Mouse (Mus musculus): ENCODE data around the gene Rpl6. TPM values are rescaled to one million over a fixed set of nuclear protein-coding genes. Genes with fewer than 3 reads are reported as not detected.

Gene Rpl6
- polyA plus RNA-seq (2015; fragmentation: Nextera tagmentation; extraction: Ambion mirVana) = 610 and 617 TPM in 2 replicates

DNA sequence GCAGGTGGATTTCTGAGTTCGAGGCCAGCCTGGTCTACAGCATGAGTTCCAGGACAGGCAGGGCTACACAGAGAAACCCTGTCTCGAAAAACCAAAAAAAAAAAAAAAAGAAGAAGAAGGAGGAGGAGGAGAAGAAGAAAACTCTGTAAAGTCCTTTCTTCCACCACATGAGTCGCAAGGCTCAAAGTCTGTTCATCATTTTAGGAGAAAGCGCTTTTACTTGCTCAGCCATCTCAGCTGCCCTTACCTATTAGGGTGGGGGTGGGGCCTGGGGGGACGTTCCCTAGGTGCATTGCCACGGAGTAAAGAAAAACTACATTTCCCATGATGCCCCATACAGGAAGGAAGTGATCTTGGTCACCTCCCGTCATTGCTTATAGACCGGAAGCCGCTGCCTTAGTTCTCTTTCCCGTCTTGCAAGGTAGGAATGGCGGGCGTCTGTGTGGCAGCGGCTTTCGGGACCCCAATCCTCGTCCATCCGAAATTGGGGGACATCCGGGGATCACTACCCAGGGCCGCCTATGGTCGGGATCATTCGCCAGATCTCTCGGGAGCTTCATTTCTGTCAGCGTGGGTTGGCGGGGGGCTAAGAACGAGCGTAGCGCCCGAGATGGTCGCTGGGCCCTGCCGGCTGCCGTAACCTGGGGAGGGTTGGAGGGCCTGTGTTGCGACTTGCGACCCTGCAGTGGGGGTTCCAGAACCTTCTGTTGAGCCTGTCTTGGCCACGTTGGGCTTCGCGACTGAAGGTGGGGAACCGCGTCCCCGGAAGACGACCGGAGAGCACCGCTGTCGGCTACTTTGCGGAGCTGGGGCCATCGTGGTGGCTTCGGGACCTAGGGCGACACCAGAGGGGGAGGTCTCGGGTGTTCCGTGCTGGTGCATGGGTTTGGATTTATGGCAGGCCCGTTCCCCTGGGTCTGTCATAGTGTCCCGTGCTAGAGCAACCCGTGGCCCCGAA is at the start of gene Rpl6:
Gene Rpl6 (plus strand): TSS at position 350 of the 958 bp plus-strand sequence.
- Histone ChIP-seq H3K27me3 (peaks cover 4% of the 10 kb centered on the region; the same call in 1 of the 2 replicates), H3K4me2 (replicated peaks) (peak within 1 kb of the TSS; percentile 56)
- 1% methylated on average over 52 of the region's 52 CpGs for WGBS

DNA sequence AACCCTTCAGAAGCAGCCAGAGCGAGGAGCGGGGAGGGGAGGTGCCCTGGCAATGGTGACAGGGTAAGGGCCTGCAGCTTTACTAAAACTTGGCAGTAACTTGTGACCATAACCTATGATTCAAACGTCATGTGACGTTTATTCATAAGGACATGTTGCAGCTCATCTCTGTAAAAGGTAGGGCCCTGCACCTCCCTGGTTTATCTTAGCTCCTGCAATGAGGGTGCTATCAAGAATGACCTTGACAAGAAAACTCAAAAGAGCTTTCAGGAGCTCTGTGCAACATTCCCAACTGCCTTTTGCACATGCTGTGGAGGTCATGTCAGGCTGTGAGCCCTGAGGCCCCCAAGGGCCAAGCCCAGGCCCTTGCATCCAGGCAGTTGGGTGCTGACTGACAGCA is 48.2 kb upstream of the Rpl6 start:
- no peak overlapping the region for H3K9ac ChIP-seq
- WGBS = 84% methylated on average over 4 of the region's 4 CpGs
- H3K9me3 ChIP-seq (replicated peaks) = no peaks in the 10 kb centered on the region
- no peak overlapping the region for H3K27ac ChIP-seq (replicated peaks)
- no peaks in the 10 kb centered on the region for H3K27me3 ChIP-seq
- no peak overlapping the region for H3K4me3 ChIP-seq (replicated peaks)
- H3K36me3 ChIP-seq = peaks cover 75% of the 10 kb centered on the region
- no peak for ATAC-seq (ENCODE audit: insufficient number of reproducible peaks, low FRiP score, low TSS enrichment, low read depth)
- no peaks in the 10 kb centered on the region for H3K4me1 ChIP-seq
- H3K4me2 ChIP-seq (replicated peaks) = no peak overlapping the region

More for the DNA sequence above, at the start of gene Rpl6:
- H3K4me1 ChIP-seq = peaks cover 26% of the 10 kb centered on the region
- peaks cover 39% of the 10 kb centered on the region for H3K36me3 ChIP-seq
- H3K27ac ChIP-seq (replicated peaks) = peak within 1 kb of the TSS; percentile 84
- peak; percentile 88 for ATAC-seq (ENCODE audit: insufficient number of reproducible peaks, low FRiP score, low TSS enrichment, low read depth)
- peak within 1 kb of the TSS; percentile 89 for H3K4me3 ChIP-seq (replicated peaks)
- H3K9me3 ChIP-seq (replicated peaks) = no peaks in the 10 kb centered on the region
- H3K9ac ChIP-seq = peak within 1 kb of the TSS; percentile 98

DNA sequence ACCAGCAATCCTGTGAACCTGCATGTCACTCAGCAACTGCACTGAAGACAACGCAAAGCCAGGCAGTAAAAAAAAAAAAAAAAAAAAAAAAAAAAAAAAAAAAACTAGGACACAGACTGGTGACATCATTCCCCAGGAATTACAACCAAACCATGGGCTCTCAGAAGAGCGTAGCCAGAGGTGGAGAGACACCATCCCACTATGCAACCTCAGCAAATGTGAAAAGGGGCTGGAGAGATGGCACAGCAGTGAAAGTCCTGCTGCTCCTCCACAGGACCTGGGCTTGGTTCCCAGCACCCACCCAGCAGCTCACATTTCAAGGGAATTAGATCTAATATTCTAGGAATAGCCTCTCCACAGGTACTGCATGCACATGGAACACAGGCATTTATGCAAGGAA is 47.3 kb upstream of the Rpl6 start:
- Histone ChIP-seq H3K36me3 (peaks cover 78% of the 10 kb centered on the region), H3K4me3 (replicated peaks) (no peak overlapping the region), H3K9ac (no peak overlapping the region), H3K4me2 (replicated peaks) (no peak overlapping the region), H3K27me3 (no peaks in the 10 kb centered on the region), H3K9me3 (replicated peaks) (no peaks in the 10 kb centered on the region), H3K4me1 (no peaks in the 10 kb centered on the region), H3K27ac (replicated peaks) (no peak overlapping the region)
- 42% methylated on average over 2 of the region's 2 CpGs for WGBS
- no peak for ATAC-seq (ENCODE audit: insufficient number of reproducible peaks, low FRiP score, low TSS enrichment, low read depth)

DNA sequence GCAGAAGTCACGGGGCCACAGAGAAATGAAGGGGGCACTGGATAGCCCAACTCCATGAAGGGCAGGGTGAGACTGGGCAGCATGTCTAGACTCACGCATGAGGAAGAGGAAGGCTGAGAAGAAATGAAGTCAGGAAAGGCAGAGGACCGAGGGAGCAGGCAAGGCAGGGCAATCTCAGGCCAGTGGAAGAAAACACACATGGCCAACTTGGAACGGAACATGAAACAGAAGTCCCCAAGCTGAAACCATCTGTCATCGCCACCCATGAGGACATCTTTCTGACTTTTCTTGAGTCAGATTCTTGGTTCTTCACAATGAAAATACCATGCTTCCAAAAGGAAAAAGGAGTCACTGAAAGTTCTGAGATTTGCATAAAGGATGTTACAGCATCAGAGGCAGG is 46.8 kb upstream of the Rpl6 start:
- H3K9me3 ChIP-seq (replicated peaks) = no peaks in the 10 kb centered on the region
- H3K4me3 ChIP-seq (replicated peaks) = no peak overlapping the region
- H3K27ac ChIP-seq (replicated peaks) = no peak overlapping the region
- H3K4me1 ChIP-seq = no peaks in the 10 kb centered on the region
- H3K36me3 ChIP-seq = peaks cover 78% of the 10 kb centered on the region
- ATAC-seq (ENCODE audit: insufficient number of reproducible peaks, low FRiP score, low TSS enrichment, low read depth) = no peak
- H3K27me3 ChIP-seq = no peaks in the 10 kb centered on the region
- H3K9ac ChIP-seq = no peak overlapping the region
- H3K4me2 ChIP-seq (replicated peaks) = no peak overlapping the region
- WGBS = 95% methylated on average over 5 of the region's 5 CpGs

DNA sequence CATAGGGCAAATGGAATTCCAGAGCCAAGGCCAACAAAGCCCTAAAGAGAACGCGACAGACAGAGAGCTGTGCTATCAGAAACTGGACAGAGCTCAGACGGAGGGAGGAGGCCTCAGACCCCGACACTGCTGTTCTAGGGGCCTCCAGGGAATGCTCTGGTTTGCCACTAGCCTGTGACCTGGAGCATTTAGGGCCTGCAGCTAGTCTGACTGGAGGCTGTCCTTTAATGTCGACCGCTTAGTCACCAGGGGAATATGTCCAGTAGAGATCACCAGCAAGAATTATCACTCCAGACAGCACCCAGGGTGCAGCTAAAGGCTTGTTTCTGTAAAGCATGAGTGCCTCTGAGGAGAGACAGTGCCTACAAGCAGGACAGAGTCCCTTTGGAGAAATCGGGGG is 45.3 kb upstream of the Rpl6 start:
- Histone ChIP-seq H3K36me3 (peaks cover 80% of the 10 kb centered on the region), H3K4me2 (replicated peaks) (no peak overlapping the region), H3K4me3 (replicated peaks) (no peak overlapping the region), H3K9me3 (replicated peaks) (no peaks in the 10 kb centered on the region), H3K27ac (replicated peaks) (no peak overlapping the region), H3K9ac (no peak overlapping the region), H3K4me1 (no peaks in the 10 kb centered on the region), H3K27me3 (no peaks in the 10 kb centered on the region)
- 81% methylated on average over 7 of the region's 7 CpGs for WGBS
- ATAC-seq (ENCODE audit: insufficient number of reproducible peaks, low FRiP score, low TSS enrichment, low read depth) = no peak

DNA sequence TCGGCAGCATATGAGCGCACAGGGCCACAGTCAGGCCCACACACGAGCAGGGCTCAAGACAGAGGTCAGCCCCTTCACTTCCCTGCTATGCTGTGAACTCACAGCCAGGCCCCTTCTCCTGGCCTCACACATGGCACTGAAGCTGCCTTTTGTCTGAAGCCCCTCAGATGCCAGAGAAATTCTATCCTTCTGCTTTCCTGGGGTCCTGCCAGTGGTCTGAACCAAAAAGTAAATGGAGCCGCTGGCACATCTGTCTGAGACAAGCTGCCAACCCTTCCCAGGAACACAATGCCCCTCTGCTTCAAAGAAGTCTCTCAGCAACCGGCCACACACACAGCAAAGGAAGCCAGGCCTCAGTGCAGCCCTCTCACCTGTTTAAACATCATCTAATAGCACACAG is 42.0 kb upstream of the Rpl6 start:
- H3K9ac ChIP-seq = no peak overlapping the region
- no peak overlapping the region for H3K27ac ChIP-seq (replicated peaks)
- no peak overlapping the region for H3K4me3 ChIP-seq (replicated peaks)
- 78% methylated on average over 5 of the region's 5 CpGs for WGBS
- no peaks in the 10 kb centered on the region for H3K4me1 ChIP-seq
- H3K36me3 ChIP-seq = peaks cover 87% of the 10 kb centered on the region
- no peaks in the 10 kb centered on the region for H3K9me3 ChIP-seq (replicated peaks)
- no peak overlapping the region for H3K4me2 ChIP-seq (replicated peaks)
- H3K27me3 ChIP-seq = no peaks in the 10 kb centered on the region
- no peak for ATAC-seq (ENCODE audit: insufficient number of reproducible peaks, low FRiP score, low TSS enrichment, low read depth)

DNA sequence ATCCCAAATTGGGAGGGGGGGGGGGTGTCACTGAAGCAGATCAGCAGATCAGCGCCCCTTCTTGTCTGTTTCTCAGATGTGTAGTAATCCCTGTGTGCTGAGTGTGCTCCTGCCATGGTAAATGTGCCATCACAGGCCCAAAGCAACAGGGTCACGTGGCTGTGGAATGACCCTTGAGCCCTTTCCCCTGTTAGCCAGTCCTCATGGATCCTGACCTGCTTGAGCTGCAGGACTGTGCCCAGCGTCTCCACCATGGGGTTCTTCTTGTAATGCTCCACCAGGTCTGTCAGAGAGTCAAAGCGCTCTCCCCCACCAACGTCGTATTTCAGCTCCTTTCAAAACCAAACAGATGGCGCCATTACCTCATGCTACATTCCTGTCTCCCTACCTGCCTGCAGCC is 41.4 kb upstream of the Rpl6 start:
- H3K27ac ChIP-seq (replicated peaks) = no peak overlapping the region
- 82% methylated on average over 7 of the region's 7 CpGs for WGBS
- H3K4me1 ChIP-seq = no peaks in the 10 kb centered on the region
- peaks cover 85% of the 10 kb centered on the region for H3K36me3 ChIP-seq
- no peak overlapping the region for H3K9ac ChIP-seq
- H3K27me3 ChIP-seq = no peaks in the 10 kb centered on the region
- H3K9me3 ChIP-seq (replicated peaks) = no peaks in the 10 kb centered on the region
- H3K4me2 ChIP-seq (replicated peaks) = no peak overlapping the region
- no peak overlapping the region for H3K4me3 ChIP-seq (replicated peaks)
- no peak for ATAC-seq (ENCODE audit: insufficient number of reproducible peaks, low FRiP score, low TSS enrichment, low read depth)

DNA sequence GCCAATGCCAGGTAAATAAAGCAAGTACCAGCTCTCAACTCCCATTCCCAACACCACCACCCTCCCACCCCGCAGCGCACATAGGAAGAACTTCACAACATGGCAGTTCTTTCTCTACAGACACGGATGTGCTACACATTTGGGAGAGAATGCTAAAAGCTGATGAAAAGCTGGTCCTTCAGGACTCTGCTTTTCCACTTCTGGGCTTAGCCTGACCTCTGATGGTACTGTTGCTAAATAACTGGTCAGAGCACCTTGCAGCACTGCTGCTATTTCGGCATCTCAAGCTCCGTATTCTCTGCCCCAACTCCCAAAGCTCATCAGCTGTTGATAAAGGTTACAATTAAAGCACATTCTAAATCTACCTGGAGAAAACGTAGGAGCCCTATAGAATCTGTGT is 37.4 kb upstream of the Rpl6 start:
- Histone ChIP-seq H3K9ac (no peak overlapping the region), H3K27me3 (no peaks in the 10 kb centered on the region), H3K4me1 (no peaks in the 10 kb centered on the region), H3K4me3 (replicated peaks) (no peak overlapping the region), H3K9me3 (replicated peaks) (no peaks in the 10 kb centered on the region), H3K36me3 (peaks cover 77% of the 10 kb centered on the region), H3K4me2 (replicated peaks) (no peak overlapping the region), H3K27ac (replicated peaks) (no peak overlapping the region)
- no peak for ATAC-seq (ENCODE audit: insufficient number of reproducible peaks, low FRiP score, low TSS enrichment, low read depth)
- WGBS = 96% methylated on average over 6 of the region's 6 CpGs

DNA sequence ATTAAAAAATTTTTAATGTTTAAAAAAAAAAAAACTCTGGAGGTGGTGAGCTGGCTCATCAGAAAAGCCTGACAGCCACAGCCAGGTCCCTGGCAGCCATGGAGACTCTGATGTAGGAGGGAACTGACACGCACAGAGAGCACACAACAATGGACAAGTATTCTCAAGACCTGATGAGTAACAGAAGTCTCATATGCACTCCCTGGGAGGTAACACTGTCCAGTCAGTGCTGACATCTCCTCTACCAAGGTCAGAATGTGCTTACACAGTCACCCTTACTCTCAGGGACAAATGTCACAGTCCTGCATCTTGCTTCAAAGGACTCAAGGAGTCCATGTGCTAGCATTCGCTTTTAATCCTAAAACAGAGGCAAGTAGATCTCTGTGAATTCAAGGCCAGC is 34.7 kb upstream of the Rpl6 start:
- Histone ChIP-seq H3K27me3 (no peaks in the 10 kb centered on the region), H3K27ac (replicated peaks) (no peak overlapping the region), H3K4me3 (replicated peaks) (no peak overlapping the region), H3K36me3 (peaks cover 50% of the 10 kb centered on the region), H3K9ac (no peak overlapping the region), H3K9me3 (replicated peaks) (no peaks in the 10 kb centered on the region), H3K4me2 (replicated peaks) (no peak overlapping the region), H3K4me1 (no peaks in the 10 kb centered on the region)
- no peak for ATAC-seq (ENCODE audit: insufficient number of reproducible peaks, low FRiP score, low TSS enrichment, low read depth)
- WGBS = 85% methylated on average over 2 of the region's 2 CpGs

DNA sequence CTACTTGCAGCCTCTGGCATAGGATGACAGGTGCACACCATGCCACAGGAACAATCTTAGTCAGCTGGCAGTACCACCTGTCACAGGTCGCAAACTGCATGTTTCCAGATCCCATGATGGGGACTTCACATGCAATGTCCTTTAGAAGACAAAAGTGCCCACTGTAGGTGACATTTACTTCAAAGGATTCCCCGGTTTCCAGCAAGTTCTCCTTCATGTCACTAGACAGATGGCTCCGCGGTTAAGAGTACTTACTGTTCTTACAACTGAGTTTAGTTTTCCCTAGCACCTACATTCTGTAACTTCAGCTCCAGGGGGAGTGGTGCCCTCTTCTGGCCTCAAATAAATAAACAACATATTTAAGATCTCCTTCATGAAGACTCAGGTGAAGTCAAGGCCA is 31.4 kb upstream of the Rpl6 start:
- H3K9ac ChIP-seq = no peak overlapping the region
- no peak overlapping the region for H3K4me2 ChIP-seq (replicated peaks)
- H3K27ac ChIP-seq (replicated peaks) = no peak overlapping the region
- no peaks in the 10 kb centered on the region for H3K27me3 ChIP-seq
- WGBS = 87% methylated on average over 4 of the region's 4 CpGs
- H3K36me3 ChIP-seq = peaks cover 22% of the 10 kb centered on the region; the same call in 1 of the 2 replicates
- H3K4me3 ChIP-seq (replicated peaks) = no peak overlapping the region
- no peaks in the 10 kb centered on the region for H3K4me1 ChIP-seq
- no peak for ATAC-seq (ENCODE audit: insufficient number of reproducible peaks, low FRiP score, low TSS enrichment, low read depth)
- no peaks in the 10 kb centered on the region for H3K9me3 ChIP-seq (replicated peaks)

DNA sequence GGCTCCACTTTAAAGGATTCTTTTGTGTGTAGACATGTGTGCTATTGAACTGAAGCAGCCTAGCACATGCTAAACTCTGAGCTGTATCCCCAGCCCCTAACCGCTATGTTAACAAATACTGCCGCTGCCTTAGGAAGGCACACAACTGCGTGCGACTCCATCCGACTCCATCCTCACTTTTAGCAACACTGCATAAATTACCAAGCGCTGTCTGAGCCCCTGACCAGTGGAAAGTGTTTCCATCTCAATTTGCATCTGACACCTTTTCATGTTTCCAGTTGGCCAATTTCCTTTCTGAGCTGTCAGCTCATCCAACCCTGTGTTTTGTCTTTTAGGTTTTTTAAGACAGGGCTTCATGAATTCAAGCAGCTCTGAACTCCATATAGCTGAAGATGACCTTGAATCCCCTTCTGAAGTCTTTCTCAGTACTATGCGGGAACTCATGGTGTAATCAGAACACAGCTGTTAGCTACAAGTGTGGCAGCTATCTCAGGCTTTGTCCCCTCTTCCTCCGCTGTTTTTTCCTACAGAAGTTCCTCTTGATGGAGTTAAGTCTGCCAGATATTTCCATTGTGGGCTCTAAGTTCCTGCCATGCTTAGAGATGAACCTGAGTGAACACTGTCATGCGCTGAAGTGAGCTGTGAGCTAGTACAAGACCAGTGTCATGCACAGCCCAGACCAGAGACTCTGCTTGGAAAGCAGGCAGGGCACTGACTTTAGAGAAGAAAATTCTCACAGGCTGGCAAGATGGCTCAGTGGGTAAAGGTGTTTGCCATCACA is 25.0 kb upstream of the Rpl6 start:
- Histone ChIP-seq H3K36me3 (no peaks in the 10 kb centered on the region), H3K9ac (no peak overlapping the region), H3K9me3 (replicated peaks) (no peaks in the 10 kb centered on the region), H3K27me3 (no peaks in the 10 kb centered on the region), H3K27ac (replicated peaks) (no peak overlapping the region), H3K4me3 (replicated peaks) (no peak overlapping the region), H3K4me2 (replicated peaks) (no peak overlapping the region), H3K4me1 (0 out of 2 replicates have a peak, but pooled peaks cover 3% of the 10 kb centered on the region)
- no peak for ATAC-seq (ENCODE audit: insufficient number of reproducible peaks, low FRiP score, low TSS enrichment, low read depth)
- WGBS = 86% methylated on average over 9 of the region's 9 CpGs

Data from embryonic facial prominence, embryonic 15.5 days (tissue).